ENCODE assay signal across 18 mouse cellular contexts in the genomic region with DNA sequence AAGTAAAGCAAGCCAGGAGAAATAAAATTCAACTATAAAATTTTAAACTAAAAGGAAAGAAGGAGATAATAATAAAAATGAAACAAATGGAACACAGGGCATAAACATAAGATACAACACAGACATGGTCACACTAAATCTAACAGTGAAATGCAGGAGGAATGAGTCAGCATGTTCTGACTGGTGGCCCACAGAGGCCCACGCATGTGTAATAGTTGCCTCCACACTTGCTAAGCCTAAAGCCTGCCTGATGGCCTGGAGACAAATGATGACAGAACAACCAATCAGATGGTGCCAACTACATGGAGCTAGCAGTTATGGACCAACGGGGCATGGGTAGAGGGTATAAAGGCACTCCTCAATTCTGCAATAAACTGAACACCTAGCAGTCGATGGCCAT.
DNase-seq lines count a peak whose midpoint lies in the region; TF ChIP-seq lines count a peak whose summit lies in the region.
"Had no signal": no experiment of that assay in that cellular context is flagged by ENCODE, and none has a peak within 500 bp of the region (broad histone marks: within the 10 kb centered on the region; RNA-seq: fewer than 3 reads in every experiment).

No protein-coding gene starts in this region.

- no peaks in the 10 kb centered on the region for H3K9me3 ChIP-seq in MEL (replicated peaks; ENCODE audit: insufficient read depth, low read length)
- H3K9me3 ChIP-seq: forebrain, embryonic 15.5 days; heart, embryonic 10.5 days; limb, embryonic 15.5 days; liver, embryonic 15.5 days; midbrain, embryonic 10.5 days had no signal

- TF ChIP-seq EP300 in MEL (IDR thresholded peaks at IDR 0.05; ENCODE audit: low read depth in 1 of 2, low read length in 2 of 2) = no peak

- no peak overlapping the region for H3K27ac ChIP-seq in MEL (ENCODE audit: control insufficient read depth, low read depth, low read length)
- H3K27ac ChIP-seq: forebrain, embryonic 15.5 days; gastrocnemius, adult 2 months; heart, embryonic 10.5 days; limb, embryonic 15.5 days; liver, embryonic 15.5 days; macrophage; midbrain, embryonic 10.5 days had no signal

- H3K4me3 ChIP-seq in MEL (ENCODE audit: control insufficient read depth in 1 of 2, insufficient read depth in 1 of 2, low read depth in 2 of 2, low read length in 2 of 2) = no peak overlapping the region
- H3K4me3 ChIP-seq: forebrain, embryonic 15.5 days; gastrocnemius, adult 2 months; heart, embryonic 10.5 days; limb, embryonic 15.5 days; liver, embryonic 15.5 days; midbrain, embryonic 10.5 days had no signal

- H3K27me3 ChIP-seq in MEL (ENCODE audit: control insufficient read depth in 1 of 2, insufficient read depth in 2 of 2, low read length in 2 of 2) = no peaks in the 10 kb centered on the region
- H3K27me3 ChIP-seq: forebrain, embryonic 15.5 days; limb, embryonic 15.5 days; liver, embryonic 15.5 days had no signal

- H3K4me1 ChIP-seq in MEL (ENCODE audit: control insufficient read depth in 1 of 2, insufficient read depth in 2 of 2, low read length in 2 of 2) = no peaks in the 10 kb centered on the region
- H3K4me1 ChIP-seq: heart, embryonic 10.5 days; limb, embryonic 15.5 days; liver, embryonic 15.5 days; midbrain, embryonic 10.5 days had no signal

- TF ChIP-seq POLR2A in MEL (IDR thresholded peaks at IDR 0.05; ENCODE audit: control insufficient read depth in 1 of 2, insufficient read depth in 1 of 2, low read depth in 1 of 2, low read length in 2 of 2, poor library complexity in 1 of 2) = no peak

- H3K36me3 ChIP-seq in MEL (ENCODE audit: control insufficient read depth in 1 of 2, insufficient read depth in 2 of 2, low read length in 2 of 2) = no peaks in the 10 kb centered on the region
- H3K36me3 ChIP-seq: forebrain, embryonic 15.5 days; heart, embryonic 10.5 days; limb, embryonic 15.5 days; liver, embryonic 15.5 days; midbrain, embryonic 10.5 days had no signal

- H3K79me2 ChIP-seq in MEL (ENCODE audit: control insufficient read depth, insufficient read depth, low read length, poor library complexity) = no peaks in the 10 kb centered on the region

- intact Hi-C loops in left cerebral cortex, postnatal 4 days (cut with DNase I) = no loop called here

- DNase-seq in left cerebral cortex, adult 18-20 months (ENCODE audit: low spot score in 2 of 2) = peak; percentile 23 to 55
- DNase-seq in left cerebral cortex, postnatal 4 days = no peak
- peak; percentile 56 for DNase-seq in 416B (ENCODE audit: low read depth)
- peak; percentile 51 for DNase-seq in MEL (ENCODE audit: low read depth, low spot score)
- peak; percentile 20 for DNase-seq in layer of hippocampus, adult 9-10 months (ENCODE audit: low spot score)
- DNase-seq in spleen, postnatal 36 days (ENCODE audit: low spot score in 2 of 2) = no peak
- no peak for DNase-seq in spleen, postnatal 14 days (ENCODE audit: low spot score in 2 of 2)
- DNase-seq: adrenal gland, adult 8-10 months; gastrocnemius, adult 2 months; kidney, adult 2 months; kidney, postnatal 25 days; thymus, adult 2 months had no signal

- TF ChIP-seq RAD21 in MEL (IDR thresholded peaks at IDR 0.05; ENCODE audit: low read depth, low read length) = no peak

- TF ChIP-seq CTCF in MEL (IDR thresholded peaks at IDR 0.05 in 2 of 3, conservative IDR thresholded peaks at IDR 0.05 in 1 of 3; ENCODE audit: control insufficient read depth in 1 of 3, insufficient read depth in 1 of 3, low read depth in 2 of 3, low read length in 3 of 3, poor library complexity in 1 of 3, severe bottlenecking in 1 of 3) = no peak

- no peak overlapping the region for H3K9ac ChIP-seq in MEL (ENCODE audit: control insufficient read depth, low read depth, low read length, poor library complexity, severe bottlenecking)
- H3K9ac ChIP-seq: forebrain, embryonic 15.5 days; limb, embryonic 15.5 days; liver, embryonic 15.5 days had no signal

TF ChIP-seq in MEL, 35 proteins besides CTCF, POLR2A, EP300 and RAD21:
- TF ChIP-seq NRF1 (IDR thresholded peaks at IDR 0.05; ENCODE audit: insufficient read depth, low read depth, low read length, poor library complexity, severe bottlenecking) (peak; percentile 55; the same call in 1 of the 2 replicates), POLR2AphosphoS5 (IDR thresholded peaks at IDR 0.05; ENCODE audit: borderline replicate concordance, low read depth, low read length) (no peak)

Comparison
In these comparisons a context has a peak if more than half of its experiments do, and no peak if none do; other contexts are left out.
1. DNase-seq: peak in left cerebral cortex, adult 18-20 months (2 of 2), 416B (single experiment), MEL (single experiment) and layer of hippocampus, adult 9-10 months (single experiment); none in left cerebral cortex, postnatal 4 days (single experiment), spleen, postnatal 36 days (0 of 2) and spleen, postnatal 14 days (0 of 2).